Mouse (Mus musculus) right cerebral cortex, postnatal 14 days (tissue): ENCODE results near the gene Tmem109.

Experiments
- DNase-seq: peaks from one replicate; pipeline ENCODE4 v3.0.0; 2022

Gene Tmem109

DNA sequence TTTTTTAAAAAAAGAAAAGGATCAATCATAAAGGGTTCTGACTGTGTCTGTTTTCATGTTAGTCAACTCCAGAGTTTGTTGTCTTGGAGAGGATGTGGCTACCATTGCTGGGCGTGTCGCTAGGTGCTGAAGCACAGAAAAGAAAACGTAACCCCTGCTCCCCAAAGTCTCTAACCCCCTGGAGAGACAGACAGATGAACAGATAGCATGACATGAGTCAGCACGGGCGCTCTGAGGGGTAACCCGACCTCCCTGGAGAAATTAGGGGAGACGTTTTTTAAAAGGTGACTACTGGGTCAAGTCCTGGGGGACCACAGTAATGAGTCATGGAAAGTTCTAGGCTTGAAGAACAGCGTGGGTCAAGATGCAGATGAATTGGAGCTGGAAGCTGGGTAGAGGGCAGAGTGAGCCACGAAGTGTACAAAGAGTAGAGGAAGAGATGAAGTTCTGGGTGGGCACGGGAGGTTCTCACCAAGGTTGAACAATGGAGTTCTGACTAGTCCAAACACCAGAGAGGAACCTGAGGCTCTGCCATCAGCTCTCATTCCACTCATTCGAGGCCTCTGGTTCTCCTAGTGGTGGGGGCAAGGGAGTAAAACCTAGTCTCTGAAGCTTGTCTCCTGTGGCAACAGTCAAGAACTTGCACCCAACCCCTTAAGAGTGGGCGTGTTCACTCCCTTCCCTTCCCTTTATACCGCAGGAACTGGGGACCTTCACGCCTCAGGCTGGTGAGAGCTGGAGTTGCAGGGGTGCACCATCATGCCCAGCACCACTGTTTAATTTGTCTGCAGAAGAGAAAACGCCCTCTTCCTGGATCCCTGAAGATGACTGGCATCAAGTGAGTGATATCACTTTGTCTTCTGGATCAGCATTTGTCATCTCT is 42.5 kb downstream of the Tmem109 start, which contains the start of gene Slc15a3:
Gene Slc15a3, plus strand, starts transcription at position 718 of the 883 bp plus-strand sequence.
- no peak for DNase-seq

DNA sequence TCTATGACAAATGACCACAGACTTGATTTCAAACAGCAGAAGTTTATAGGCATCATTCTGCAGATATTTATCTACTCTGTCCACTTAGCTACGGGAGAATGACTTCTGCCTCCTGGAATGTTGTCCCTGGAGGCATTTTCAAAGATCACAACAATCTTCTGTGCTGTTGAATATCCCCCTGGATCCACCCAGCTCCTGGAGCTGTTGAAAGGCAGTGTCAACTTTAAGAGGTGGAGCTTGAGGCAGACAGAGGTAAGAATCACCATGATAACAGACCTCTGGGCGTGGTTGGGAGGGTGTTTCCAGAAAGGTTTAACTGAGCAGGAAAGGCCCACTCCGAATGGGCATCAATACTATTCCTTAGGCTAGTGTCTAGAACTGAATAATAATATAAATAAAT is 46.1 kb downstream of the Tmem109 start:
- no peak for DNase-seq

DNA sequence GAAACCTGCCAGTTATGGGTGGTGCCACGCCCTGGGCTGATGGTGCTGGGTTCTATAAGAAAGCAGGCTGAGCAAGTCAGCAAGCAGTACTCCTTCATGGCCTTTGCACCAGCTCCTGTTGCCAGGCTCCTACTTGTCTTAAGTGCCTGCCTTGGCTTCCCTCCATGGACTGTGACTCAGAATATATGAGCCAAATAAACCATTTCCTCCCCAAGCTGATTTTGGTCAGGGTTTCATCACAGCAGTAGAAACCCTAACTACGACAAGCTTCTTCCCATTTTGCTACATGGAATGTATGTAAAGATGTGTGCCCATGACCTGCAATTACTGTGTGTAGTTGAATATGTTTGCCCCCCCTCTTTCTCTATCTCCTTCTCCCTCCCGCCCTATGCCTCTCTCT is 48.2 kb downstream of the Tmem109 start:
- no peak for DNase-seq

DNA sequence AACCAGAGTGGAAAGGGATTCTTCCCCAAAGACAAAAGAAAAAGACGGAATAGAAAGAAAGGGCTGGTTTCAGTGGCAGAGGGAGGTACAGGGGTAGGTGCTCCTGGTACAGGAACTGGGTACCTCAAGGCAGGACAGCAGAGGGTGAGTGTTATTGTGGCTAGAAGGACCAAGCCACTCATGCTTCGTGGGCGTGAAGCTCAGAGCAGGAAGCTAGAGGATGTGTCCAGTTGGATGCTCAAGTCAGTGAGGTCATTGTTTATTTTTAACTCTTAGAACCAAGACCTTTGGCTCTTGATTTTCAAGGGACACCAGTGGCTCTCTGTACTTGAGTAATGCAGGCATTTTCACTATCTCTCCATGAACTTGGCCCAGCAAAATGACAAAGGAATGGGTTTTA is 49.8 kb downstream of the Tmem109 start:
- no peak for DNase-seq

DNA sequence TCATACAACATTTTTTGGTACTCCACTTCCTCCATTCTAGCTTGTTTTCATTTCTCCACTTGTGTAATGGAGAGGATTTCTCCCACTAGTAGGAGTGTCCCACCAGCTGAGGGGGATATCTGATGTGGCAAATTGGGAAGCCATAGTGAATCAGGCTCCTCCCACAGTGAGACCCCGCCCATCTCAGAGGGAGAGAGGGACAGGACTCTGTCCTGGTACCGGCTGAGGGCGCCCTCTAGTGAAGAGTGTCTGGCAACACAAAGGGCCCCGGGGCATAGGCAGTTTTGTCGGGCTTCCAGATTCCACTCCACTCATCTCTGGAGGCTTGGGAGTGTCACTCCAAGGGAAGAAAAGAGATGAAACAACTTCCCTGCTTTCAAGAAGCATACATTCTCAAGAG is 50.4 kb downstream of the Tmem109 start:
- DNase-seq = peak; percentile 54

DNA sequence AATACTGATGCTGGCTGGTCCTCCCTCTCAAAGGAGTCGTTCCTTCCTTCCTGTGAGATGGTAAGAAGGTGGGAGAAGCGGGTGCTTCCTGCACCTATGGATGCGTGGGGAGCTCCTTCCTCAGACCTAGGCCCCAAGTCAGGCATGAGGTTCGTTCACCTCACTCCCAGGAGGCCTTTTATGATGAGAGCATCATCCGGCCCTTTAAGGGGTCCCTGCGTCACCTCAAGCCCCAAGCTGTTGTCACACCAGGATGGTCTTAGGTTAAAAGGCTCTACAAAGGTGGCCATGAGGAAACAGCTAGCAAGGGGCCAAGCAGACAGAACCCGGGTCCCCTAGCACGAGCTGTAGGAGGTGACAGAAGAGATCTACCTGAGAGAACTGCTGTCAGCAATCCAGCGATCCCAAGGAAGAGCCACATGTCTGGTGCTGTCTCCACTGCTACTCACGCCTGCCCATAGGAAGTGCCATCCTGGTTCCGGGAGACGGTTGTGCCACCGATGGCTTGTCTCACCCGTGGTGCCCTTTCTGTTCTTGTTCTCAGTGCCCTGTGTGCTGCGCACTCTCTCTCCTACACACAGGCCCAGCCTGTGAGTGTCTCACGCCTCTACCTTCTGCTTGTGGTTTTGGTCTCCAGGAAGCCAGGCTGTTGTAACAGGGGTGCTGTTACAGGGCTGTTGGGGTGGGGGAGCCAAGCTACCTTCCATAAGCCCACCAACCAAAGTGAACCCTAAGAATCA is 52.2 kb downstream of the Tmem109 start, which contains the start of gene Cd6:
Gene Cd6, minus strand, starts transcription at position 623 of the 740 bp plus-strand sequence.
- DNase-seq = no peak

DNA sequence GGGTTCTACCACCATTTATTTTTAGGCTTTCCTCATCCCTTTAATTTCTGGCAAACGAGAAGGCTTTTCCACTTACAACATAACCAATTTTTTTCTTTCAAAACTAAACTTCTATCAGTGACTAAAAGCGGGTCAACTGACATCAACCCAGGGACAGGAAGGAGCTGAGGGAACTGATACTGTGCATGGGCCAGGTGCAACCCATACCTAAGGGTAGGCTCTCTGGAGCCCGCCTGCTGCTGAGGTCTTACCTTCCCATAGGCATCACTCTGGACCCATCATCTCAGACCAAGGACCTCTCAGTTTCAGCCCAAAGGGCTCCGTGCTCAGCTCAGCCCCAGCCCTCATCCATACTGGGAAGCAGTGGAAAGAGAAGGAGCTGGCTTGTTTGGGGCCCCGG is 53.5 kb downstream of the Tmem109 start:
- DNase-seq = no peak

DNA sequence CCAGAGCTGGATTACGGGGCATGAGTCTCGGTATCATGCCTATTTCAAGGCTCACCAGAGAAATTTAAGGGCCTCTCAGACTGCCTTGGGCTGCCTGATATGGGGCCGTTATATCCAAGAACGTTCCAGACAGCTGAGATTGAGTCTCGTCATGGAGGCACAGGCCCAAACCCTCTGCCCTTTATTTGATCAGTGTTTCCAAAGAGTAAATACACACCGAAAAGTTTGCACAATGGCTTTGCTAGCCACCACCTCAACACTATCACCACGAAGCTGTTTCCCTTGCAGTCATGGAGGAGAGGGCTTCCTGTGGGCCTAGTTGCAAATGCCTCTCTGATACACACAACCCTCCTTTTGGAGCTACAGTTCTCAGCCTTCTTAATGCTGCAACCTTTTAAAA is 57.7 kb downstream of the Tmem109 start:
- no peak for DNase-seq

DNA sequence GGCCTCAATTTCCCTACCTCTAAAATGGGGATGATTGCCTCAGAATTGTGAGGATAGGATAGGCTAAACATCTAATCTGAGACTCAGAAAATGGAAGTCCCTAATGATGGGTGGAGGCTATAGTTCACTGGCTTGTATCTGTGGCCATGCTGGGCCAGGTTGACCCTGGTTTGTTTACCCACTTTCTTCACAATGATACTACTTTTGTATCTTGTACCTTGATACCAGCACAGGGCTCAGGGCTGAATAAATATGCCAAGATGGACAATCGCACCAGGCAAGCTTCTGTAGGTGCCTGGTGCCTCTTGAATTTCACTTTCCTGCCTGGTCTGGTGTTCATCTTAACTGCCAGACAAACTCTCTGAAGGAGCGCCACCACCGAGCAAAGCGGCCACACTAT is 59.3 kb downstream of the Tmem109 start:
- DNase-seq = no peak

DNA sequence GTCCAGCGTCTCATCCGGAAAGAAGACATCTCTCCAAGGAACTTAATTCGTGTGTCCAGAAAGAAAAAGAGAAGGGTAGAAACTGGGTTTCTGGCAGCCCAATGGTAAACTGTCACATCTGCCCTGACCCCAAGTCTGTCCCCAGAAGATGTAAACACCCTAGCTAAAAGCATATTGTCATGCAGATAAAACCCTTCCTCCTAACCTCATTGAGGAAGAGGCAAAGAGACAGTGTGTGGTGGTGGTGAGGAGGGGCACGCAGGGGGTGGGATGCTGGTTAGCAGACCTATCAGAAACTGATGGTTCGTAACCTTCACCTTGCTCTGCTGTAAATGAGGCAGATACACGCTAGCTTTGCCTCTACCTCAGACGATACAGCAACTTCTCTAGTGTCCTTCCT is 60.5 kb downstream of the Tmem109 start:
- DNase-seq = no peak
